Mouse (Mus musculus): Measurements from ENCODE around the gene Scube3.

Scube3 gene

DNA sequence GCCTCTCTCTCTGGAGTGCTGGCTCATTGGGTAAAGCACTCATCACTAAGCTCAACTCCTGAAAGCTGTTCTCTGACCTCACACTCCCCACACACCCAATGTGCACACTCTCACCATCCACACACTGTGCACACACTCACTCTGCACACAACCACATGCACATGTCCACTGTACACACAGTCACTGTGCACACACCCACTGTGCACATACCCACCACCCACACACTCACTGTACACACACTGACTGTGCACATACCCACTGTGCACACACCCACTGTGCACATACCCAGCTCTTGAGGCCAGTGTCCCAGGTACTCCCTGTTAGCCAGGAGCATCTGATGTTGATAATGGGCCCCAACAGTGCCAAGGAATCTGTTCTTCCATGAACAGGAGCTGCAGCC is 10.8 kb upstream of the Scube3 start:
- DNase-seq (ENCODE audit: low read depth, low spot score): no peak

DNA sequence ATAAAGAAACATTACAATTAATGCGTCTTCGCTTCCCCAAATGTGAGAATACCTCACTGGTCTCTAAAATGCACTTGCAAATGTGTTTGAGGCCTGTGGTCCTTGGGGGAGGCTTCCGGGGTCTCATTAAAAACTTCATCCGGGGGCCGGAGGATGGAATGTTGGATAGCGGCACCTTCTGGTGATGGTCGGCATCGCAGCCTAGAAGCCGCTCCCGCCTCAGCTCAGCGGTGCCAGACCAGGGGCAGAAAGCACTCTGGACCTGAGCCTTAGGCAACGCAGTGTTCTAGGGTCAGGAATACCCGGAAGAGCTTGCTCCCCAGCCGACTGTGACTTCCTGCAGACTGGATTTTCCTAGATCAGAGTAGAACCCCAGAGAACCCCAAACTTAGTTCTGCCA is 8.7 kb upstream of the Scube3 start:
- no peak for DNase-seq (ENCODE audit: low read depth, low spot score)

DNA sequence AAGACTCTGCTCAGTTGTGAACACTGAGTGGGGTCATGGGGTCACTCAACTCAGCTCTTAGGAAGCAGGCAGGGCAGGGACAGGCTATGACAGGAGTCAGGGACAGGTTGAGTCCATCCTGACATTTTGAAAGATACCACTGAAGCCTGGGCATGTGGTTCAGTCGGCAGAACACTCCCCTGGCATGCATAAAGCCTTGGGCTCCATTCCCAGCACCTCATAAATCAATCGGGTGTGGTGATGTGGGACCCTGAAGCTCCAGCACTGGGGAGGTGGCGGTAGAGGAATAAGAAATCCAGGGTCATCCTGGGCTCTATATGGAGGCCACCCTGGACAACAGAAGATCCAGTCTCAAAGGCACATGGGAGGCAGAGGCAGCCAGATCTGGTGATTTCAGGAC is 6.4 kb upstream of the Scube3 start:
- no peak for DNase-seq (ENCODE audit: low read depth, low spot score)

DNA sequence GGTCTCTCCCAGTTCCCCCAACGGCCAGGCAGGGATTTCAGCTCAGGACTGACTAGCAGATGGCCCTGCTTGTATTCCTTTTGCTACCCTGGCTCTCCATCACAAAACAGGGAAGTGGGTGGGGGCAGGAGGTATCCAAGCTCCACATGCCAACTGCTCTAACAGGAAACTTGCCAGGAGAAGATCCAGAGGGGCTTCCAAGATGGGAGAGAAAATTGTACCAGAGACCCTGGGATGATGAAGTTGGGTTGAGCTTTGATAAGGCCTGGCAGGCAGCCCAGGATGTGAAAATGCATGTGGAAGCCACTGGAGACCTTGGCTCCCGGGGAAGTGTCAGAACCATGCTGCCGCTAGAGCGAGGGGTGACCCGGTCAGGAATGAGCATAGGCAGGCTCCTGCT is 5.7 kb upstream of the Scube3 start:
- no peak for DNase-seq (ENCODE audit: low read depth, low spot score)

DNA sequence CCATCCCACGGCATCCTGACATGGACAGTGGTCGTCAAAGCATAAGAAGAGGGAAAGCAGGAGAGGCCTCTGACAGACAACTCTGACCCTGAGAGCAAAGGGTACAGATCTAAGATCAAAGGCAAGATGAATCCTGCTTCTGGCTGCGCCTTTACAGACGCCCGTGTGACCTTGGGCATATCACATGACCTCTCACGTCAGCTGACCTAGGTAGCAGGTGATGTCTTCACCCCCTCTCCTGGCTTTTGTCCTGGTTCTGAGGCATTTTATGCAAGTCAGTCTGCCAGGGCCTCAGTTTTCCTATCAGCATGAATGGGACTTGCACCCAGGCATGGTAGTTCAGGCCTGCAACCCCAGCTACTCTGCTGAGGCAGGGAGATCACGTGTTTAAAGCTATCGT is 3.9 kb upstream of the Scube3 start:
- no peak for DNase-seq (ENCODE audit: low read depth, low spot score)

DNA sequence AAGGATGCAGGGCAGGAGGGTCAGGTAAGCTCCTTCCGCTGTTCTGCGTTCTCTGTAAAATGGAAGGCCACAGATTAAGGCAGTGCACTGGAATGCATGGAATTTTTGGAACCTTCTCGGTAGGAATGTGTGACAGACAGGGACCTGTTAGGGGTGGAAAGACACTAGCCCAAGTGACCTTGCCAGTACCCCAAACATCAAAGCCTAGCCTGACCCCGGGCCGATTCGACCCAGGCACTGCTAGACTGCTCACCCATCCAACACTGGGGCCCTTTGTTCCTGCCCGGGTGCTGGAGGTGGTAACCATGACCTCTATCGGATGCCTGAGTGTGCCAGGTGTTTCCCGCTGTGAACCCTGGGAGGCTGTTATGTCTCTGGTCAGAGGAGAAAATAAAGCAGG is 3.3 kb upstream of the Scube3 start:
- no peak for DNase-seq (ENCODE audit: low read depth, low spot score)

DNA sequence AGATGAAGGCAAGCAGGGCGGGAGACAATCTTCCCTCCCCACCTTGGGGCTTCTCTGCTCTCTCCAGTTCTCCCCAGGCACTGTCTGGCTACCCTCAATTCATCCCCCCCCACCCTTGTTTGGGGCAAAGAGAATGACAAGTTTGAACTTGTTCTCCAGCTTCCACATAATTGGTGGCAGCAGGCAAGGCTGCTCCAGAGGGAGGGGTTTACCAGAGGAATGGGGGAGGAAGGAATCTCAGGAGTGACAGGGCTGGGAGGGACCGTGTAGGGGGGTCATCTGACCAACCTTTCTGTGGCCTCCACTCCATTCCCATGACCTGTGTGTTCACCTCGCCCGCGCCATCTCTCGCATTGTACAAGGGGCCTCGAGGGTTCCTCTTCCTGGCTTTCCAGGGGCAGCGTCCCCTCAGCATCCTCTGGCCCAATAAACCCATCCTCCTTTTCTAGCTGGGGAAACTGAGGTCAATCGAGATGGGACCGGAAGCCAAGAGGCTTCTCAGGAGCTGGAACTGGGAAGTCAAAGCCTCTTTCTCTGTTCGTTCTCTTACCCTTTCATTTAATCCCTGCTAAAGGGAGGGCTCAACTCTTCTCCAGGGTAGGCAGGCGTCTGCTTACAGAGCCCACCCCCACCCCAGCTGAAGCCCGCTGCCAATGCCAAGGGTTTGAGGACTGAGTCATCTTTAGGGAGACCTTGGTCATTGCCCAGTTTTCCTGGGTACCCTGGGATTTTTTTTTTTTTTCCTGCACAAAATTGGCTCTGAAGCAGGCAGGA is 1.3 kb upstream of the Scube3 start:
- DNase-seq (ENCODE audit: low read depth, low spot score): no peak

DNA sequence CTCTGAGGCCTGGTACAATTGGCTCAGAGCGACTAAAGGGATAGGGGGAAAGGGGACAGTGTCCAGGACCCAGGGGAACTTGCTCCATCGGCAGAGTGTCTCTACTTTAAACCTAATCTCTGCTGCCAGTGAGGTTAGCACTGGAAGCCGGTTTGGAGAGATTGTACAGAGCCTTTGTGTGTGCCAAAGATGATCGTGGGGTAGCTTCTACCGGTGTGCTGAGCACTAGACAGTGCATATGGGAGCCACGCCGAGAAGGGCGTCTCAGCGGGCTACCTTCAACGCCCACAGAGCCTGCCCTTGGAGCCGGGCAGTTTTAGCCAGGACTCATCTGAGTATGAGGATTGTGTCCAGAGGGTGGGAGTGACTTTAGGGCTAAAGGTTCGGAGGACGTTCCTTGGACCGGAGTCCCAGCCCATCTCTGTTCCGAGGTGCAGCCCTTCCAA is 713 bp upstream of the Scube3 start:
- no peak for DNase-seq (ENCODE audit: low read depth, low spot score)

DNA sequence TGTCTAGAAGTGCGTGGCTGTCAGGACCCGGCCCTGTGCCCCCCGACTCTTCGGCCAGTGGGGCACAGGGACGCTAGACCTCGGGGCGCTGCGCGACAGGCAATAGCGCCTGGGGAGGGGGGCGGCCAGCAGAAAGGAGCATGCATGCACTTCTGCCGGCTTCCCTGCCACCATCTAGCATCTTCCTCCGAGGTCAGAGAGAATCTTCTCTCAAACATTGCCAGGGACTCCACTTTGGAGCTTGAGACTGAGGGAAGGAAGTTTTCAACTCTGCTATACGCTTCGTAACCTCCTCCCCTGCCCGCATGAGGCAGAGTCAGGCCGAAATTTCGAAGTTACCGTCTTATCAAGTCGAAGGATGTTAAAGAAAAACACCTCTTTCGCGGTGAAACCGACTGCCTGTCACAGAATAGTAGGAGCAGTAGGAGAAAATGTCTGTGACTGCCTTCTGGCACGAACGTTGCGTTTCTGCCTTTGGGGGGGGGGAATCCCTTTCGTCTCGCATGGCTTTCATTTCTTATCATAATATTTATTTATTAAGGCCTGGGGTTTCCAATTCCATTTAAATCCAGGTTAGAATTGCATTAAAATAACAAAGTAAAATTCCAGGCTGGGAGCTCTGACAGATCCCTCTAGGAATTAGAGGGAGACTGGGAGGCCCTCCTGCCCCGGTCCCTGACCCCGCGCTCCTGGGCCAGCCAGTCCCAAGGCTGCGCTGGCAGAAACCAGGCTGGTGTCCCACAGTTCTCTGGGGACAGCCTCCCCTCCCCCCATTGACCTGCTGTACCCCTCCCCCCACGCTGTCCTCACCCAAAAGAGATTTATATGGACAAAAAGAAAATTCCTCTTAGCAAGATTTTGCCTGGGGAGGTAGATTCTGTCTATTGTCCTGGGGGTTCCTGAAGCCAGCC is 1.0 kb downstream of the Scube3 start:
- no peak for DNase-seq (ENCODE audit: low read depth, low spot score)

DNA sequence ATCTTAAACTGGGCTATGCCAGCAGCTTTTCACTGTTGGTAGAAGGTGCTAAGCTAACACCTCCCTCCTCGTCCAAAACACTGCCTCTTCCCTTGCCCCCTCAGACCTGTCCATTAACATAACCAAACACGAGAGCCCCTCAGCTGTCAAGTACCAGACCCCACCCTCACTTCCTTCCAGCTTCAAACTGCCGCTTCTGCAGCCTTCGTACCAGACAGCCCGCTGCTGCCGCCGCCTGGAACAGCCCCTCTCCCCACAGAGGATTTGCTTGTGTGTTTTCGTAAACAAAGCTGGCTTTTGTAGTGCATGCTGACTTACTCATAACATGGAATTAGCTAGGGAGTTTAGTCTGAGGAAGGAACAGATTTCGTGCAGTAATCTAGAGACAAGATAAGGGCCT is 1.8 kb downstream of the Scube3 start:
- DNase-seq (ENCODE audit: low read depth, low spot score): no peak

DNA sequence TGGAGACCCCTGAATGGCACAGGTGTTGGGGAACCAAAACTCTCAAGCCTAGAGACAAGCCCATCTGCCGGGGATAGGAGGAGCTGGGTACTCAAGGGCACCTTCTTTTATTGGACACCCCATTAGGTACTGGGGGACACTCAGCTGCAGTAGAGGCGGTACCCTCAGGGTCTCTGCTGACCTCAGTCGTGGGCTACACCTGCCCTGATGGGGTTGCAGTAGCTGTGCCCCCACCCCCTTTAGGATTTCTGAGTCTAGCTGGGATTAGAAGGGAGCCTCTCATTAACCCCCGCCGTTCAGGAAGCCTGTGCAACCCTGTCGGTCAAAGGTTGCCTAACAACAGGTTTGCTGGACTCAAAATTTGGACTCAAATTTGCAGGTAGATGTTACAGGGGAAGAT is 2.3 kb downstream of the Scube3 start:
- no peak for DNase-seq (ENCODE audit: low read depth, low spot score)

DNA sequence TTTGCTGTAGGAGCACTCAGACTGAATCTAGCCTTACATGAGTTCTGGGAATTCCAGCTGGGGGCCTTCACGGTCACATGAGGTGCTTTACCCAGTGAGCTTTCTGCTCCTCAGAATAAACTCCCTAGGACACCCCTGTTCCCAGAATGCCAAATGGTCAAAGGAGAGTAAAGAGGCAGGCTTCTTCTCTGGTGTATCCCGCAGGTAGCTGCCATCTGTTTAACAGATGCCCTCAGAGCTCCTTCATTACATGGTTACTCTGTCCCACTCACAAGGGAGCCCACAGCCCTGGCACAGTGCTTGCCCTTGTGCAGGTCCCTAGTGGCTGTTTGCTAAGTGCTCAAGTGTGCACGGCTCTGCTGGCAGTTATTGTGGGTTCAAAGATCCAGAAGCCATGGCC is 6.3 kb downstream of the Scube3 start:
- DNase-seq (ENCODE audit: low read depth, low spot score): no peak

DNA sequence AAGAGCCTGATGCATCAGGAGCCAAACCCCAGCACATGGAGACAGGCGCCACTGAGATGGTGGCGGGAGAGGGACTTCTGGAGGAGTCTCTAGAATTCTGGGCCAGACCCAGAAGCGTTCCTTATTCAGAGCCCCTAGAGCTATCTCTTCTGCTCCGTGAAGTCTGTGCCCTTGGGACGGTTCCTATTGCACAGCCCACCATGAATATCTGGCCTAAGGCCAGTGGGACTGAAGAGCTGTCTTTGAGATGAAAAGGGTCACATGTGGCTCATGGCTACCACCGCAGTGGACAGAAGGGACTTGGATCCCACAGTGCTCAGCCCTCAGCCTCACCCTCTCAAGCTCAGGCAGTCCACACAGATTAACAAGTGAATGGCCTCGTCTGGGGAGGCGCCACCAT is 7.8 kb downstream of the Scube3 start:
- no peak for DNase-seq (ENCODE audit: low read depth, low spot score)

DNA sequence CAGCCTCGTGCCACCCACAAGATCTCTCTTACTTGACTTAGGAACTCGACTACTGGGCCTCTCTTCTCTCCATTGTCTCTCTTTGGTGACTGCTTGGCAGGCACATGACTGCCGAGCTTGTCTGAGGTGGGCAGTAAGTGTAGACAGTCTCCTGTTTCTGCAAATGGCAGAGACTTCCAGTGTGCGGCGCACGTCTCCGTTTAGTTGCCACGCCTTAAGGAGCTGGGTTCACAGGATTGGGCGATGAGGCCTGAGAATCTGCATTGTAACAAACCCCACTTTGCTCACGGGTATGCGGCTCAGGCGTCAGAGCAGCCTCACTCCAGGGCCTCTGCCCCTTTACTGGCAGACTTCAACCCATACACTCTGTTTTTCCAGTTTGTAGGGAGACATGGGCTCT is 8.5 kb downstream of the Scube3 start:
- DNase-seq (ENCODE audit: low read depth, low spot score): no peak

DNA sequence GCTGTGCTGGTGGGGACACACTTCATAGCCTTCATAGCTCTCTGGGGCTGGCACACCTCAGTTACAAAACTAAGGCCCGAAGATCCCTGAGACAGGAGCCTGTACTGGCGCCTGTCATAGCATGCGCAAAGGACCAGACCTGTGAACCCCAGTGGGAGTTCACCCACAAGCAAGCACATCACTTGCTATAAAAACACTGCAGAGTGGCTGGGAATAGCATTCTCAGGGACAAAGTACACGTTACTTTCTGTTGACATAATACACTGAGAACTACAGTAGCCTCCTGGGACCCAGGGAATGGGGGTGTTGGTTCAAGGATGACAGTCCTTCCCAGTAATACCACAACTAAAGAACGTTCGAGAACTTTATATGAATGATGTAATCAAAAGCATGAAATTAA is 11.2 kb downstream of the Scube3 start:
- no peak for DNase-seq (ENCODE audit: low read depth, low spot score)

DNA sequence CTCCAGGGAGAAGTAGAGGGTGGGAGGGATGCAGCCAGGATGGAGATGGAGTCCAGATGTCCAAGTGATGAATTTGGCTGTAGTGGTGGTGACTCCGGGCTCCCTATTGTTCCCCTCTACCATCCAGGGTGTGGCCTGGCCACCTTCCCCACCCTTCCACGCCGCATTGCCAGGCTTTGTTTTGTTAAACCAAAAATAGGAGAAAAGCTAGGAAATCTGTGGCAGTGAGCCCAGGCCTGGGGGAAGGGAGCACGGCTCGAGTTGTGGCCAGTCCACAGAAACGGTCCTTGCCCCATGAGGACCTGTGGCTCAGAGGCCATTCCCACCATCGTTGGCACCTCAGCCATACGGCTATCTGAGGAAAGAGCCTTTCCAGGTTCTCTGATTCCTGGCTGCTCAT is 13.0 kb downstream of the Scube3 start:
- no peak for DNase-seq (ENCODE audit: low read depth, low spot score)

DNA sequence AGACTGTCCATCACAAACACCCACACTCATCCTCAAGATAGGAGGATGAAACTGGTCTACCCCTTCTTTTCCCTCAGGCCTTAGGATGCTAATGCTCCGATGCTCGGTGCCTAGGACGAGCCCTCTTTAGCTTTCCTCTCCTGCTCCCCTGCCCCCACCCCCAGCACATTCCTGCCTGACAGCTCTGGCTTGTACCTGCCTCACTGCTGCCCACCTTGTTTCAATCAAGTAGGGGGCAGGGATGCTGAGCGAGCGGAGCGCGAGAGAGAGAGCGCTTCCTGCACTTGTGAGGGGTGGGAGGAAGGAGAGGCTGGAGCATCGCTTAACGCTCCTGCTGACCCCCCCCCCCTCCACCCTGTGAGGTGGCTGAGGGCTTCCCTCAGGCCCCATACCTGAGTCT is 18.4 kb downstream of the Scube3 start:
- no peak for DNase-seq (ENCODE audit: low read depth, low spot score)

DNA sequence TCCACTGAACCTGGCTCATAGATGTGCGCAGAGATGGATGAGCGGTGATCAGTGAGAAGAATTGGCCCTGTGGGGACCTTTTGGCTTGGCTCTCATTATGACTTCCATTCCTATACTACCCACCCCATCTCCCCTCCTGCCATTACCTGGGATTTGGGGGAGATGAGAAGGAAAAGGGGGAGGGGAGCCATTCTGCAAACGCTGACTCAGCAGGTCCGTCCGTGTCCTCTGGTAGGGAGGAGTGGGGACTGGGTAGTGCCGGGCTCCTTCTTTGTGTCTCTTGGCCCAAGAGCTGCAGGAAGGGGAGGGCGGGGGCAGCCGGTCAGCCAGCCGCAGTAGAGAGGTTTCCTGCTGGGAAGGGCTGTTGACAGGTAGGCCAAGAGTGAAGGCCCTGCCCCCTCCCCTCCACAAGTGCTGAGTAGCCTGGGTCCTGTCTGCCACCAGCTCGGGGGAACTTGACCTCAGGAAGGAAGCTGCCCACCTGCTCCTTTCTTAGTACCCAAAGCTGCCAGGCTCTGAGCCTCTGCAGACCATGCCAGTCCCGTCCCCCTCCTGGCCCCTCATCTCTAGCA is 19.5 kb downstream of the Scube3 start:
- no peak for DNase-seq (ENCODE audit: low read depth, low spot score)

DNA sequence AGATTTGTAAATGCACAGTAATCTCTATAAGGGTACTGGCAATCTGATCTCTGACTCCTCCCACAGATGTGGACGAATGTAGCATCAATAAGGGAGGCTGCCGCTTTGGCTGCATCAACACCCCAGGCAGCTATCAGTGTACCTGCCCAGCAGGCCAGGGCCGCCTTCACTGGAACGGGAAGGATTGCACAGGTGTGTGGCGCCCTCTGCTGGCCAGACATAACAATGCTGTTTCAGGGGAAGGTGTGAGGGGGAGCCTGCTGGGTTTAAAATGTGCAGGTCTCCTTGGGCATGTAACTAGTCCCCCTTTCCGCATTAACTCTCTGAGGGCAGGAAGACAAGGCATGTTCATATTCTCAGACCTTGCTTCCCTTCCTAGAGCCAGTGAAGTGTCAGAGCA is 21.7 kb downstream of the Scube3 start:
- no peak for DNase-seq (ENCODE audit: low read depth, low spot score)

DNA sequence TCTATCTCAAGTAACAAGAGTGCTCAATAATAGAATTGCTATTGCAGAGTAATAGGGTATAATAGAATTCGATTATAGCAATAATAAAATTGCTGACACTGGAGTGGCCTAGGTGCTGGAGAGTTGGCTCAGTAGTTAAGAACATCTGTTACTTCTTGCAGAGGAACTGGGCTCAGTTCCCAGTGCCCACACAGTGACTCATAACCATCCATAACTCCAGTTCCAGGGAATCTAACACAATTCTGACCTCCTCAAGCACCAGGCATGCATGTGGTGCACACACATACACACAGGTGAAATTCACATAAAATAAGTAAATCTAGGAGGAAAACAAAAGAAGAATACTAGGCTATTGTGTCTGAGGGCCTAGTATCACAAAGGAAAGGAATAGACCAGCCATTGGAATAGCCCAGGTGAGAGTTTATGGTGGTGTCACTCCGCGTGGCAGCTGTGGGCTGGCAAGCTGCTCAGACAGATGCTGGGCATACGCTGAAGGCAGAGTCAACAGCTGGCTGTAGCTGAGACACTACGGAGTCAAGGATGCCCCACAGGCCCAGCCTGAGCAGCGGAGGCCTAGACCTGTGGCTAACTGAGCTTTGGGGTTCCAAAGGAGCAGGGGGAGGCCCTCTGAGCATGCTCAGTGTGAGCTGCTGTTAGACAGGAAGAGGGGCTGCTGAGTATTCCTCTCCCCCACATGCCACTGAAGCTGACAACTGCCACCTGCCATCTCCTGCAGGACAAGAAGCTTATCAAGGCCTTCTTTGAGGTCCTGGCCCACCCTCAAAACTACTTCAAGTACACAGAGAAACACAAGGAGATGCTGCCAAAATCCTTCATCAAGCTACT is 28.7 kb downstream of the Scube3 start:
- DNase-seq (ENCODE audit: low read depth, low spot score): peak; percentile 53

DNA sequence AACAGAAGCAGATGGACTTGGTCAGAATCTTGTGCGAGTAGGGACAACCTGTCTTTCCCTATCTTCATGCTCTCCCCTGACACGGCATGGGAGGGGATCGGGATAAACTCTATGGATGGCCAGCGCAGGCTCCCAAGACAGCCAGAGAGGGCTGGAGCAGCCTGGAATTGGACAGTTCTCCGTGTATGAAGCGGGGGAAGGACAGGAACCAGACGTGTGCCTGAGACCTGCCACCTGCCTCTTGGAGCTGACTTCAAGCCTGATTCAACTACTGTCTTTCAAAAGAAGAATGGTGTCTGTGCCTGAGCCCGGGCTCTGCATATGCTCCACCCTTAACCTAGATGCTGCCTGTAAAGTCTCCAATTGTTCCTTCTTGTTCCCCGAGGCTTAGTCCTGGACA is 30.7 kb downstream of the Scube3 start:
- DNase-seq (ENCODE audit: low read depth, low spot score): no peak

Measured in telencephalon, adult 2 months (tissue).